Mouse (Mus musculus) CH12.LX (cell line): Measurements from ENCODE around the gene Zfp791. TPM values are rescaled to one million over a fixed set of nuclear protein-coding genes. Genes with fewer than 3 reads are reported as not detected.

Experiments used
- DNase-seq: peaks from one replicate; pipeline ENCODE4 v3.0.0-alpha.2; 2013; ENCODE audit errors: extremely low read depth
- H3K27ac ChIP-seq: 2 replicates; pipeline ENCODE4 v1.5.1; 2012; ENCODE audit warnings: low read depth, mild to moderate bottlenecking, control low read depth, moderate library complexity; ENCODE audit not compliant: insufficient read depth
- H3K27me3 ChIP-seq: replicated peaks from 2 replicates; pipeline ENCODE3; 2012; ENCODE audit warnings: inconsistent platforms
- H3K36me3 ChIP-seq, 2 experiments: replicated peaks in 1 of 2; 2 replicates each; pipeline versions ENCODE3 to v1.6.1; 2012; ENCODE audit warnings: inconsistent platforms in 1 of 2, low read length in 1 of 2, mild to moderate bottlenecking in 1 of 2, mixed read lengths in 1 of 2, moderate library complexity in 1 of 2; ENCODE audit not compliant: control insufficient read depth in 1 of 2, insufficient read depth in 1 of 2
- H3K4me1 ChIP-seq, 2 experiments: 2 replicates each; pipeline ENCODE4 v1.6.1; 2012; ENCODE audit warnings: inconsistent platforms in 1 of 2, moderate library complexity in 1 of 2; ENCODE audit not compliant: insufficient read depth in 2 of 2, control insufficient read depth in 1 of 2
- H3K4me2 ChIP-seq: 2 replicates; pipeline ENCODE4 v1.6.1; 2012; ENCODE audit warnings: low read depth, mild to moderate bottlenecking, control low read depth; ENCODE audit not compliant: poor library complexity, insufficient read depth, severe bottlenecking
- H3K4me3 ChIP-seq, 3 experiments: fragments of 150-350 bp in 1 of 3; sonication (generic) in 1 of 3; replicated peaks in 1 of 3; 2 replicates each; pipeline versions ENCODE3 to v1.5.1; 2011 to 2012; ENCODE audit warnings: low read depth in 2 of 3, low read length in 2 of 3, mild to moderate bottlenecking in 2 of 3, moderate library complexity in 2 of 3, control low read depth in 1 of 3, improper control_type of control experiment in 1 of 3, inconsistent platforms in 1 of 3, mixed read lengths in 1 of 3; ENCODE audit not compliant: poor library complexity in 1 of 3
- H3K79me2 ChIP-seq: replicated peaks from 2 replicates; pipeline ENCODE4 v1.6.1; 2012; ENCODE audit warnings: mild to moderate bottlenecking, moderate library complexity; ENCODE audit not compliant: control insufficient read depth, poor library complexity, insufficient read depth, severe bottlenecking; ENCODE audit errors: extremely low read depth
- H3K9ac ChIP-seq: 2 replicates; pipeline ENCODE4 v1.6.1; 2012; ENCODE audit warnings: low read depth, mild to moderate bottlenecking, control low read depth, moderate library complexity; ENCODE audit not compliant: insufficient read depth
- H3K9me3 ChIP-seq: replicated peaks from 2 replicates; pipeline ENCODE3; 2012; ENCODE audit warnings: low read length, inconsistent platforms, mixed read lengths
- BHLHE40 ChIP-seq: IDR thresholded peaks from 2 replicates; pipeline ENCODE4 v1.6.1; 2011; ENCODE audit warnings: mild to moderate bottlenecking, low read depth, low read length, improper control_type of control experiment
- CHD1 ChIP-seq: IDR thresholded peaks from 2 replicates; pipeline ENCODE4 v1.6.1; 2012; ENCODE audit warnings: low read depth, low read length, improper control_type of control experiment, inconsistent platforms
- CHD2 ChIP-seq: IDR thresholded peaks from 2 replicates; pipeline ENCODE4 v1.6.1; 2011; ENCODE audit warnings: low read length, improper control_type of control experiment
- CTCF ChIP-seq, 2 experiments: IDR thresholded peaks in 1 of 2; conservative IDR thresholded peaks in 1 of 2; 2 replicates each; pipeline ENCODE4 v1.5.1; 2011 to 2012; ENCODE audit warnings: low read depth in 2 of 2, low read length in 2 of 2, improper control_type of control experiment in 1 of 2, inconsistent platforms in 1 of 2, mild to moderate bottlenecking in 1 of 2, moderate library complexity in 1 of 2
- E2F4 ChIP-seq: IDR thresholded peaks from 2 replicates; pipeline ENCODE4 v1.6.1; 2011; ENCODE audit warnings: low read depth, low read length, improper control_type of control experiment; ENCODE audit not compliant: insufficient replicate concordance
- EP300 ChIP-seq: IDR thresholded peaks from 2 replicates; pipeline ENCODE4 v1.6.1; 2011; ENCODE audit warnings: low read length, improper control_type of control experiment
- ETS1 ChIP-seq: conservative IDR thresholded peaks from 2 replicates; pipeline ENCODE4 v1.6.1; 2012; ENCODE audit warnings: low read depth, mild to moderate bottlenecking, inconsistent platforms, low read length, improper control_type of control experiment, moderate library complexity
- HCFC1 ChIP-seq: IDR thresholded peaks from 2 replicates; pipeline ENCODE4 v1.6.1; 2012; ENCODE audit warnings: low read depth, mild to moderate bottlenecking, inconsistent platforms, low read length, improper control_type of control experiment
- IRF4 ChIP-seq: IDR thresholded peaks from 2 replicates; pipeline ENCODE4 v1.6.1; 2014; ENCODE audit warnings: low read depth, mild to moderate bottlenecking, inconsistent platforms, low read length, improper control_type of control experiment
- JUN ChIP-seq: IDR thresholded peaks from 2 replicates; pipeline ENCODE4 v1.6.1; 2011; ENCODE audit warnings: low read depth, mild to moderate bottlenecking, low read length, improper control_type of control experiment, moderate library complexity; ENCODE audit not compliant: insufficient read depth
- JUND ChIP-seq: conservative IDR thresholded peaks from 2 replicates; pipeline ENCODE4 v1.6.1; 2011; ENCODE audit warnings: low read depth, low read length, improper control_type of control experiment
- KAT2A ChIP-seq: IDR thresholded peaks from 2 replicates; pipeline ENCODE4 v1.6.1; 2012; ENCODE audit warnings: low read length, improper control_type of control experiment, inconsistent platforms; ENCODE audit not compliant: insufficient replicate concordance
- MAFK ChIP-seq: IDR thresholded peaks from 2 replicates; pipeline ENCODE4 v1.6.1; 2011; ENCODE audit warnings: low read length, improper control_type of control experiment; ENCODE audit not compliant: insufficient replicate concordance
- MAX ChIP-seq: IDR thresholded peaks from 2 replicates; pipeline ENCODE4 v1.6.1; 2011; ENCODE audit warnings: low read length, improper control_type of control experiment
- MAZ ChIP-seq: IDR thresholded peaks from 2 replicates; pipeline ENCODE4 v1.6.1; 2012; ENCODE audit warnings: low read depth, mild to moderate bottlenecking, inconsistent platforms, low read length, improper control_type of control experiment, moderate library complexity
- MEF2A ChIP-seq: IDR thresholded peaks from 2 replicates; pipeline ENCODE4 v1.6.1; 2014; ENCODE audit warnings: low read depth, mild to moderate bottlenecking, inconsistent platforms, low read length, improper control_type of control experiment, borderline replicate concordance
- MXI1 ChIP-seq: IDR thresholded peaks from 2 replicates; pipeline ENCODE4 v1.6.1; 2011; ENCODE audit warnings: mild to moderate bottlenecking, low read depth, low read length, improper control_type of control experiment
- NELFE ChIP-seq: IDR thresholded peaks from 2 replicates; pipeline ENCODE4 v1.6.1; 2011; ENCODE audit warnings: low read depth, low read length, improper control_type of control experiment
- NRF1 ChIP-seq: IDR thresholded peaks from 2 replicates; pipeline ENCODE4 v1.6.1; 2014; ENCODE audit warnings: low read depth, mild to moderate bottlenecking, inconsistent platforms, low read length, improper control_type of control experiment, moderate library complexity
- PAX5 ChIP-seq: IDR thresholded peaks from 2 replicates; pipeline ENCODE4 v1.6.1; 2012; ENCODE audit warnings: low read length, inconsistent platforms, mixed read lengths
- POLR2AphosphoS2 ChIP-seq: IDR thresholded peaks from 2 replicates; pipeline ENCODE4 v1.6.1; 2011; ENCODE audit warnings: low read depth, low read length, improper control_type of control experiment
- RAD21 ChIP-seq: IDR thresholded peaks from 2 replicates; pipeline ENCODE4 v1.6.1; 2011; ENCODE audit warnings: low read depth, mild to moderate bottlenecking, low read length, improper control_type of control experiment, moderate library complexity
- SMC3 ChIP-seq: IDR thresholded peaks from 2 replicates; pipeline ENCODE4 v1.6.1; 2011; ENCODE audit warnings: low read depth, low read length, improper control_type of control experiment
- TCF12 ChIP-seq: IDR thresholded peaks from 2 replicates; pipeline ENCODE4 v1.6.1; 2014; ENCODE audit warnings: low read depth, mild to moderate bottlenecking, inconsistent platforms, low read length, improper control_type of control experiment
- ZC3H11A ChIP-seq: IDR thresholded peaks from 2 replicates; pipeline ENCODE4 v1.6.1; 2012; ENCODE audit warnings: low read depth, mild to moderate bottlenecking, inconsistent platforms, low read length, improper control_type of control experiment
- ZNF384 ChIP-seq: IDR thresholded peaks from 2 replicates; pipeline ENCODE4 v1.6.1; 2012; ENCODE audit warnings: low read depth, low read length, improper control_type of control experiment, inconsistent platforms
- dilution Hi-C: fragments of 300-500 bp; cut with MboI; formaldehyde crosslinking; loops from 2 replicates; pipeline ENCODE4 v1.14.3; 2020; ENCODE audit warnings: low sequenced_read_pairs; ENCODE audit not compliant: extremely low pct_unique_long_range_greater_than_20kb, extremely low pct_ligation_motif_present
- in situ Hi-C: fragments of 300-500 bp; cut with MboI; formaldehyde crosslinking; loops from 3 replicates; pipeline ENCODE4 v1.14.3; 2019; ENCODE audit warnings: low sequenced_read_pairs, low pct_ligation_motif_present, low pct_unique_long_range_greater_than_20kb, mixed read lengths
- polyA plus RNA-seq: library from polyadenylated mRNA; unstranded; fragments of >175 nt; gene quantifications from 2 replicates; pipeline ENCODE4 v1.2.1, GENCODE M21; 2012; ENCODE audit warnings: low read depth; ENCODE audit not compliant: insufficient read length
- total RNA-seq, 2 experiments: library from RNA; depleted of rRNA; stranded (reverse); fragments of 300-350 nt in 1 of 2; fragments of >200 nt in 1 of 2; gene quantifications; 2 replicates each; pipeline ENCODE4 v1.2.3; 2012 to 2014

Zfp791 gene
- total RNA-seq (2012; rRNA removed) (0.98 and 1.3 TPM in 2 replicates), total RNA-seq (2014; rRNA removed) (0.72 and 1.1 TPM in 2 replicates), polyA plus RNA-seq (0.81 and 1.3 TPM in 2 replicates)

DNA sequence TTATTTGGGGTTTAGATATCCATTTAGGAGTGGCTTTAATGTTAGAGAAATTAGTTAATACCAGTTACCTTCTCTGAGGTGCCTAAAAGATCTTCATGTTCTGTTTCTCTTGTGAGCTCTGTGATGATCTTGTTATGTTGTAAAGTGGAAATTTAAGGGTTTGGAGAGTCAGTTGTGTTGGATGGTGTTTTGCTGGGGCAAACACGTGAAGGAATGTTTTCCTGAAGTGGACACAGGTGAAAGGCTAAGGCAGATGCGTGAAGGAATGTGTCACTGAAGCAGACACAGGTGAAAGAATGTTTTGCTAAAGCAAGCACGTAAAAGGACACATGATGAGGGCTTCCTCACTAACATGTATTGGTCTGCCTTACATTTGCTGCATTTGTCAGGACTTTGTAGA, at the start of gene Zfp791:
Gene Zfp791 (minus strand): TSS at position 101 of the 400 bp plus-strand sequence.
- peaks cover 0 to 6% of the 10 kb centered on the region in 2 experiments; a peak in 2 of 4 replicates for H3K4me1 ChIP-seq
- no peak within 1 kb of the TSS for H3K27ac ChIP-seq
- no peak within 1 kb of the TSS for H3K4me3 ChIP-seq
- no peak within 1 kb of the TSS for H3K9ac ChIP-seq
- in situ Hi-C loops, result no loop called here
- no peaks in the 10 kb centered on the region for H3K79me2 ChIP-seq
- H3K36me3 ChIP-seq, result no peaks in the 10 kb centered on the region
- no peak for DNase-seq
- dilution Hi-C loops, result no loop called here
- H3K9me3 ChIP-seq, result no peaks in the 10 kb centered on the region
- no peak within 1 kb of the TSS for H3K4me2 ChIP-seq
- TF ChIP-seq TCF12 (no peak), IRF4 (no peak), MAZ (no peak)
- H3K27me3 ChIP-seq, result peaks cover 3% of the 10 kb centered on the region

DNA sequence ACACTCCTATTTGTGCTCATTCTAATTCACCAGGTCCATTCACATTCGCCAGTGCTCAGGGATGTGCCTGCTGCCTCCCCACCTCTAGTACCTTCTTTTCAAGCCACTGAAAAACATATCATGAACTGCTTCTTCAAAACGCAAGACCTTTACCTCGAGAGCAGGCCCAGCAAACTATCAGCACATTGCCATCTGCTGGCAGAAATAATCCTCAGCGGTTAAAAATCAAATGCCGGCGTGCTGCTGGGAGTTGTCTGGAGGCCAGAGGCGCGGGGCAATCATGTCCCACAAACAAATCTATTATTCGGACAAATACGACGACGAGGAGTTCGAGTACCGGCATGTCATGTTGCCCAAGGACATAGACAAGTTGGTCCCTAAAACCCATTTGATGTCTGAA, 48.4 kb upstream of the Zfp791 start:
- Histone ChIP-seq H3K27me3 (no peaks in the 10 kb centered on the region), H3K36me3 (no peaks in the 10 kb centered on the region), H3K27ac (no peak overlapping the region), H3K9ac (no peak overlapping the region), H3K9me3 (no peaks in the 10 kb centered on the region), H3K4me2 (no peak overlapping the region; the same call in 1 of the 2 replicates), H3K79me2 (no peaks in the 10 kb centered on the region), H3K4me1 (no peaks in the 10 kb centered on the region), H3K4me3 (no peak overlapping the region)
- peak; percentile 54 for DNase-seq
- TF ChIP-seq RAD21, result peak; percentile 72
- TF ChIP-seq CTCF (conservative IDR thresholded peaks at IDR 0.05 in 1 of 2, IDR thresholded peaks at IDR 0.05 in 1 of 2; ENCODE audit: low read depth in 2 of 2, low read length in 2 of 2), result peak; percentile 7 to 76; a peak in 2 of 4 replicates
- peak; percentile 3; the same call in 1 of the 2 replicates for TF ChIP-seq ZC3H11A
- TF ChIP-seq CHD2, result no peak
- TF ChIP-seq SMC3, result peak; percentile 84
- TF ChIP-seq BHLHE40, result no peak
- dilution Hi-C loops (no loop called here), in situ Hi-C loops (loop anchor here (5.0 kb wide), 1 partner anchor 99 kb away; the partner anchor contains the start of gene Dhps)

DNA sequence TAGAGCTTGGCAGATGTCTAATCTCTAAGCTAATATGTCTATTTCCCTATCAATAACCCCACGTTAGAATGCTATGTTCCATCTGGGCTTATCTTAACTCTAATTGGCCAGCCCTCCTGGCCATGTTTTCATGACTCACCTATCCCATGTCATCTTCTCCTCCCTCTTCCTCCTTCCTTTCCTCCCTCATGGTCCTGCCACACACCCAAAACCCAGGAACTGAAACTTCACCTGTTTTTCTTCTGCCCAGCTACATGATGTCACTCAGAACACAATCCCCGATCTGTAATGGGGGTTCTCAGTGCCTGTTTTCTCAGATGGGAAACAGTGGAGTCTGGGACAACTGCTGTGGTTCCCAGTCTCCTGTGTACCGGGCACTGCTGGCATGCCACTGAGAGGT, 28.7 kb upstream of the Zfp791 start, which contains the start of gene Cks1brt:
Gene Cks1brt (plus strand): TSS at position 301 of the 400 bp plus-strand sequence.
- no peaks in the 10 kb centered on the region for H3K4me1 ChIP-seq
- dilution Hi-C loops (no loop called here), in situ Hi-C loops (no loop called here)
- no peaks in the 10 kb centered on the region for H3K36me3 ChIP-seq
- no peak within 1 kb of the TSS for H3K27ac ChIP-seq
- no peaks in the 10 kb centered on the region for H3K79me2 ChIP-seq
- no peak for TF ChIP-seq EP300
- TF ChIP-seq TCF12, result no peak
- TF ChIP-seq ZNF384, result no peak
- no peak for TF ChIP-seq MAZ
- TF ChIP-seq POLR2AphosphoS2, result no peak
- TF ChIP-seq JUN, result no peak
- no peak for TF ChIP-seq CHD1
- no peak for TF ChIP-seq ETS1
- TF ChIP-seq NELFE, result no peak
- TF ChIP-seq JUND, result no peak
- TF ChIP-seq HCFC1, result no peak
- no peak for TF ChIP-seq MAX
- no peak for TF ChIP-seq PAX5
- TF ChIP-seq KAT2A, result no peak
- no peak for TF ChIP-seq NRF1
- no peak for TF ChIP-seq E2F4
- no peak for TF ChIP-seq MXI1
- no peak for TF ChIP-seq MAFK
- no peak for TF ChIP-seq RAD21
- TF ChIP-seq MEF2A, result no peak
- H3K4me3 ChIP-seq, result no peak within 1 kb of the TSS
- DNase-seq, result no peak
- peaks cover 34% of the 10 kb centered on the region for H3K9me3 ChIP-seq
- no peak within 1 kb of the TSS for H3K9ac ChIP-seq
- no peaks in the 10 kb centered on the region for H3K27me3 ChIP-seq
- H3K4me2 ChIP-seq, result no peak within 1 kb of the TSS
